Mouse (Mus musculus) ES-E14 (cell line): ENCODE data around the gene Nrg4. TPM values are rescaled to one million over a fixed set of nuclear protein-coding genes. Genes with fewer than 3 reads are reported as not detected.

ENCODE experiments used
- DNase-seq: peaks from one replicate; pipeline ENCODE4 v3.0.0-alpha.2; 2013; ENCODE audit warnings: low read depth, low spot score
- H3K27ac ChIP-seq: 2 replicates; pipeline ENCODE4 v1.5.1; 2012; ENCODE audit warnings: low read depth, mild to moderate bottlenecking, low read length, moderate library complexity, mixed read lengths; ENCODE audit not compliant: poor library complexity, insufficient read depth, severe bottlenecking
- H3K36me3 ChIP-seq: 2 replicates; pipeline ENCODE4 v1.6.1; 2012; ENCODE audit warnings: mild to moderate bottlenecking, low read length, moderate library complexity, mixed read lengths; ENCODE audit not compliant: control insufficient read depth, poor library complexity, insufficient read depth, severe bottlenecking
- H3K4me1 ChIP-seq, 2 experiments: fragments of 150-350 bp in 1 of 2; sonication (generic) in 1 of 2; 2 replicates each; pipeline ENCODE4 v1.6.1; 2012; ENCODE audit warnings: low read length in 2 of 2, mild to moderate bottlenecking in 1 of 2, mixed read lengths in 1 of 2; ENCODE audit not compliant: control insufficient read depth in 2 of 2, insufficient read depth in 2 of 2, poor library complexity in 1 of 2
- H3K4me3 ChIP-seq, 2 experiments: fragments of 150-350 bp in 1 of 2; sonication (generic) in 1 of 2; 2 replicates each; pipeline ENCODE4 v1.5.1; 2012; ENCODE audit warnings: low read length in 2 of 2, low read depth in 1 of 2, mild to moderate bottlenecking in 1 of 2, mixed read lengths in 1 of 2; ENCODE audit not compliant: insufficient read depth in 1 of 2, poor library complexity in 1 of 2, severe bottlenecking in 1 of 2
- H3K9ac ChIP-seq: 2 replicates; pipeline ENCODE4 v1.6.1; 2012; ENCODE audit warnings: low read depth, mild to moderate bottlenecking, low read length, mixed read lengths; ENCODE audit not compliant: poor library complexity, insufficient read depth, severe bottlenecking
- H3K9me3 ChIP-seq: fragments of 150-350 bp; sonication (generic); 2 replicates; pipeline ENCODE4 v1.6.1; 2012; ENCODE audit warnings: low read depth, mild to moderate bottlenecking, low read length; ENCODE audit not compliant: control insufficient read depth, insufficient read depth
- CHD2 ChIP-seq: IDR thresholded peaks from 2 replicates; pipeline ENCODE4 v1.6.1; 2014; ENCODE audit warnings: mild to moderate bottlenecking, low read depth, low read length, inconsistent platforms
- HCFC1 ChIP-seq: IDR thresholded peaks from 2 replicates; pipeline ENCODE4 v1.6.1; 2012; ENCODE audit warnings: low read length, inconsistent platforms, borderline replicate concordance; ENCODE audit not compliant: insufficient read depth
- MAFK ChIP-seq: IDR thresholded peaks from 2 replicates; pipeline ENCODE4 v1.6.1; 2014; ENCODE audit warnings: mild to moderate bottlenecking, low read depth, low read length, inconsistent platforms; ENCODE audit not compliant: insufficient read depth
- ZC3H11A ChIP-seq: IDR thresholded peaks from 2 replicates; pipeline ENCODE4 v1.6.1; 2012; ENCODE audit warnings: low read depth, mild to moderate bottlenecking, inconsistent platforms, low read length, borderline replicate concordance
- ZNF384 ChIP-seq: IDR thresholded peaks from 2 replicates; pipeline ENCODE4 v1.6.1; 2012; ENCODE audit warnings: low read depth, low read length, inconsistent platforms
- in situ Hi-C, 2 experiments: fragments of 600-800 bp; cut with MboI; formaldehyde crosslinking; loops; one replicate each; pipeline ENCODE4 v1.15.1; 2025; ENCODE audit warnings: low sequenced_read_pairs in 2 of 2, inconsistent platforms in 1 of 2; ENCODE audit not compliant: unreplicated experiment in 2 of 2
- total RNA-seq: library from RNA; depleted of rRNA; stranded (reverse); fragments of 300-350 nt; gene quantifications from 2 replicates; pipeline ENCODE4 v1.2.3, GENCODE M21; 2012

The Nrg4 gene
- total RNA-seq, 1 experiment = 5.8 TPM

DNA sequence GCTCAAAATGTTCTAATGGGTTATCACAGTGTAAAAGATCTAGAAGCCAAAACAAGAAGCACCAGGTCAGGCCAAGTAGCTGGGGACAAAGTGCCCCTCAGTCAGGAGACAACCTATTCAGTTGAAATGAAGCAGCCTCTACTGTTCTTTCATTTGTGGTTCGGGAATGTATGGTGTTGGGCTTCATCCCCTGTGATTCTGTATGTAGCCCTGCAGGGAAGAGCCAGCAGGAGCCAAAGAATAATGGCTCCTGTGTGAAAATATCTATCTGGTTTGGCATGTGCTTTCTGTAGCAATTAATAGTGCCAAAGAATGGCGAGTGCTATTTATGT lies 118.2 kb downstream of the Nrg4 start:
- Histone ChIP-seq H3K4me1 (peaks cover 11 to 18% of the 10 kb centered on the region in 2 experiments), H3K36me3 (peaks cover 6% of the 10 kb centered on the region; the same call in 1 of the 2 replicates), H3K4me3 (peak overlapping the region; percentile 74 to 79), H3K9ac (peak overlapping the region; percentile 75; the same call in 1 of the 2 replicates), H3K27ac (peak overlapping the region; percentile 52; the same call in 1 of the 2 replicates), H3K9me3 (no peaks in the 10 kb centered on the region)
- no peak for DNase-seq
- TF ChIP-seq CHD2 = no peak
- TF ChIP-seq HCFC1 = no peak
- TF ChIP-seq MAFK = no peak
- TF ChIP-seq ZC3H11A = no peak
- in situ Hi-C loops = no loop called here

DNA sequence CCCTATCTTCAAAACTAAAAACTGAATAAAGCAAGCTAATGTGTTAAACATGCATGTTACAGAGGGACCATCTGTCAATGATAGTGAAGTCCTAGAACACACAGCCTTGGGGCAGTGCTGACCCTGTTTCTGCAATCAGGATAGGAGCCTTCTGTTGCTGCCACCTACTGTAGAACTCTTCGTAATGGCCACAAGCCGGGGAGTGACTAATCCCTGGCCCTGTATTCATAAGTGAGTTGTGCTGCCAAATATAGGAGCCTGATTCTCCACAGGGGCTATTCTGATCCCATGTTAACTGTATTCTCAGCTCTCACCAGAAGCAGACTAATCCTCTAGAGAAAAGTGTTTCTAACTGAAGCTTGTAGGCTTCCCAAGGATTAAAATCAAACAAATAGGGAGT lies 127.3 kb downstream of the Nrg4 start:
- in situ Hi-C loops = no loop called here
- TF ChIP-seq ZC3H11A (no peak), ZNF384 (no peak), HCFC1 (no peak), MAFK (no peak), CHD2 (no peak)
- Histone ChIP-seq H3K4me3 (no peak overlapping the region), H3K4me1 (no peaks in the 10 kb centered on the region), H3K27ac (no peak overlapping the region), H3K36me3 (peaks cover 4% of the 10 kb centered on the region), H3K9me3 (no peaks in the 10 kb centered on the region), H3K9ac (no peak overlapping the region)
- DNase-seq = no peak

DNA sequence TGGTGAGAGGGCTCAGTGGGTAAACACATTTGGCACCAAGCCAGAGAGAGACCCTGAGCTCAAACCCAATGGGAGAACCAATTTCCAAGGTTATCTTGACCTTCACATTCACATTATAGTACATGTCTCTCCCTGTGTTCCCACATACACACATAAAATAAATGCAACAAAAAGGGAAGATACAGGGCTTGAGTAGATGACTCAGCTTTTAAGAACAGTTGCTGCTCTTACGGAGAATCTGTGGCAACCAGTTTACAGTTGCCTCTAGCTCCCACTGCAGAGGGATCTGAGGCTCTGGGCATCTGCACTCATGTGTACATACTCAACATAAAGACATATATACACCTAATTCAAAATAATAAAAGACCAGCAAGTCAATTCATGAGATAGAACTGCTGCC lies 128.4 kb downstream of the Nrg4 start:
- Histone ChIP-seq H3K4me3 (no peak overlapping the region), H3K4me1 (no peaks in the 10 kb centered on the region), H3K36me3 (peaks cover 4% of the 10 kb centered on the region), H3K9me3 (no peaks in the 10 kb centered on the region), H3K9ac (no peak overlapping the region), H3K27ac (no peak overlapping the region)
- in situ Hi-C loops = no loop called here
- DNase-seq = no peak
- TF ChIP-seq ZC3H11A (no peak), MAFK (no peak), CHD2 (no peak), HCFC1 (no peak), ZNF384 (no peak)

DNA sequence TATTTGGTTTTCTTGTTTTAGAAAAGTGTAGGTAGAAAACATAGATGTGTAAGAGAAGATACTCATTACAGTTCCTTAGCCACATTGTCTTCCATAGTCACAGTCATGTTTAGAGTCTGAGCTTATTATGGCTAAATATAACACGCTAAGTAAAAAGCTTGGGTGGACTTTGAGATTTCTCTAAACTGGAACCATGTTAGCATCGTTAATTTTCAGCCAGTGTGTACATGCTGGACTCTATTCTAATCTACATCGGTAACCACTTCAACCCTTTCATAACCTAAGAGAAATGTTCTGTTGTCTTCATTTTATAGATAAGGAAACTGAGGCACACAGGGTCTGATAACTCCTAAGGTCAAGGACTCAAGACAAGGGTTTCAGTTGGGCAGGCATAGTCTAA lies 130.8 kb downstream of the Nrg4 start:
- in situ Hi-C loops = no loop called here
- H3K27ac ChIP-seq = no peak overlapping the region
- no peak overlapping the region for H3K9ac ChIP-seq
- no peak for TF ChIP-seq HCFC1
- TF ChIP-seq ZNF384 = no peak
- TF ChIP-seq CHD2 = no peak
- no peak for TF ChIP-seq ZC3H11A
- no peak for TF ChIP-seq MAFK
- H3K36me3 ChIP-seq = peaks cover 1% of the 10 kb centered on the region
- H3K4me3 ChIP-seq = no peak overlapping the region
- no peaks in the 10 kb centered on the region for H3K4me1 ChIP-seq
- H3K9me3 ChIP-seq = no peaks in the 10 kb centered on the region
- no peak for DNase-seq

DNA sequence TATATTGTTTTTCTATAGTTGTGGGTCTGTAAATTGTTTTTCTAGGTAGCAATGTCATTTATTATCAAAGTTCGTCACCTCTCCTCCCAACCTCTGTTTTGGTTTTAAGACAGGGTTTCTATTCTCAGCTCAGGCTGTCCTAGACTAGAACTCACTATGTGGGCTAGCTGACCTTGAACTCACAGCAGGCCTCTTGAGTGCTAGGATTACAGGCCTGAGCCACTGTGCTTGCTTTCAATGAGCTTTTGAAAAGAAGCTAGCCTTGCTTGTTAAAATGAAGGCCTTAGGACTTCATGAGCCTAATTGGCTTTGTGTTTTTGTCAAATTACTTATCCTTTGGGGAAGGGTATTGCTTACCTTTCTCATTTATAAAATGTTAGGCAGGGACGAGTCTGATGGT lies 152.4 kb downstream of the Nrg4 start:
- TF ChIP-seq ZC3H11A (no peak), HCFC1 (no peak), ZNF384 (no peak), CHD2 (no peak), MAFK (no peak)
- no peak overlapping the region for H3K27ac ChIP-seq
- peaks cover 2% of the 10 kb centered on the region for H3K36me3 ChIP-seq
- no peak for DNase-seq
- no peaks in the 10 kb centered on the region for H3K9me3 ChIP-seq
- H3K9ac ChIP-seq = no peak overlapping the region
- H3K4me3 ChIP-seq = no peak overlapping the region
- H3K4me1 ChIP-seq = peaks cover 3 to 9% of the 10 kb centered on the region in 2 experiments; a peak in 3 of 4 replicates
- in situ Hi-C loops = no loop called here
